Mouse (Mus musculus): Measurements from ENCODE around the gene Pde4b.

GRCm38 (mm10) chr4:102527361-102527760, 440.0 kb downstream of the Pde4b start:
- TF ChIP-seq CTCF (IDR thresholded peaks at IDR 0.05) = no peak
- 0 out of 2 replicates have a peak, but pooled peaks have one; percentile 3 for TF ChIP-seq EP300 (IDR thresholded peaks at IDR 0.05)

Data from lung, postnatal 0 days (tissue).